Mouse (Mus musculus): ENCODE measurements around the gene Fhl3. TPM values are rescaled to one million over a fixed set of nuclear protein-coding genes. Genes with fewer than 3 reads are reported as not detected.
"Not testable (repeated sequence)": the region's sequence is repeated elsewhere in the genome, so short reads cannot be mapped to it uniquely, and the experiment has no call there.

Fhl3 gene
- polyA plus RNA-seq, 1 experiment from 2014 or later: 6.8 TPM

DNA sequence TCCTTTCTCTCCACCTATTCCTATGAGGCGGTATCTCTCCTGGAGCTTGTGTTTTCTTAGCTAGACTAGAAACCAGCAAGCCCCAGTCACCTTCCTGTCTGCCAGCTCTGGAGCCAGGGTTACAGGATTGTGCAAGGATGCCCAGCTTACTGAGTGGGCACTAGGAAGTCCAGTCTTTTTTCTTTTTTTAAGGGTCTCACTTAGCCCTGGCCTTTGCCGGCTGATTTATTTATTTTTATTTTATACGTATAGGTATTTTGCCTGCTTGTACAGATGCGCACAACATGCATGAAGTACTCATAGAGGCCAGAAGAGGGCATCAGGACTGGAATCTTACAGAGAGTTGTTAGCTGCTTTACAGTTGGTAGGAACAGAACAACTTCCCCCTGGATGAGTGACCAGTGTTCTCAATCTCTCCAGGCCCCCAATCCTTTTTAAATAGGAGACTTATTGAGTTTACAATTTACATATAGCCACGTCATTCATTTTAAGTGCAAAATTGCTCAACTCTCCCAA is 10.3 kb downstream of the Fhl3 start:
- 3% methylated on average over 5 of the region's 5 CpGs for WGBS
- no peak overlapping the region for H3K9ac ChIP-seq (ENCODE audit: low read length)
- H3K27me3 ChIP-seq (ENCODE audit: control insufficient read depth, insufficient read depth, low read length): no peaks in the 10 kb centered on the region
- peaks cover 12 to 31% of the 10 kb centered on the region in 2 experiments for H3K4me1 ChIP-seq (ENCODE audit: control insufficient read depth in 2 of 2, insufficient read depth in 2 of 2, low read length in 2 of 2)
- ATAC-seq (ENCODE audit: insufficient number of reproducible peaks, insufficient read depth, low FRiP score, low read depth): no peak
- H3K36me3 ChIP-seq (ENCODE audit: control insufficient read depth, insufficient read depth, low read length): peaks cover 20% of the 10 kb centered on the region
- H3K4me2 ChIP-seq (ENCODE audit: low read length): 0 out of 2 replicates have a peak overlapping the region, but pooled peaks have one; percentile 7
- no peak overlapping the region for H3K27ac ChIP-seq (replicated peaks in 1 of 2; ENCODE audit: control insufficient read depth in 1 of 2, insufficient read depth in 1 of 2, low read depth in 2 of 2, low read length in 2 of 2)
- no peak overlapping the region for H3K4me3 ChIP-seq (ENCODE audit: control insufficient read depth in 1 of 2, insufficient read depth in 1 of 2, low read depth in 1 of 2, low read length in 2 of 2)
- no peaks in the 10 kb centered on the region for H3K9me3 ChIP-seq (ENCODE audit: control insufficient read depth, low read length)

DNA sequence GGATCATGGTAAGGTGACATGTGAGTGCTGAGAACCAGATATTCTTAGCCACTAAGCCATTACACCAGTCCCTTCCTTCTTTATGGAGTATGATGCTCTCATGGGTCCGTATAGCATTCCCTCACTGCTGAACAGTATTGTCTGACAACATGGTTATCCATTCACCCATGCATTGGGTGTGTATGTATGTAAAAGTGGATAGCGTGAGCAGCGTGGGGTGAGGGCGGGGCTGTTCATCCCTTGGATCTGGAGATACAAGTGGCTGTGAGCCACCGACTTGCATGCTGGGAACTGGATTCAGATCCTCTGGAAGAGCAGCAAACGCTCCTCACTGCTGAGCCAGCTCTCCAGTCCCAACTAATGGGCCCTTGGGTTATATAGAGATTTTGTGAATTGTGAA is 12.1 kb downstream of the Fhl3 start:
- no peak for ATAC-seq (ENCODE audit: insufficient number of reproducible peaks, insufficient read depth, low FRiP score, low read depth)

DNA sequence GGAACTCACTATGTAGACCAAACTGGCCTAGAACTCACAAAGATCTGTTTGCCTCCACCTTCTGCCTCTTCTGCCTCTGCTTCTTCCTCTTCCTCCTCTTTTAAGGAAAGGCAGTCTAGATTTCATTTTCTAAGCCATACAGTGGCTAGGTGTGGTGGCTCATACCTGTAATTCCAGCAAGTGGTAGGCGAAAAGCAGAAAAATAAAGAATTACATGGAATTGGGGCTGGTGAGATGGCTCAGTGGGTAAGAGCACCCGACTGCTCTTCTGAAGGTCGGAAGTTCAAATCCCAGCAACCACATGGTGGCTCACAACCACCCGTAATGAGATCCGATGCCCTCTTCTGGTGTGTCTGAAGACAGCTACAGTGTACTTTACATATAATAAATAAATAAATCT is 13.3 kb downstream of the Fhl3 start:
- not testable (repeated sequence) for H3K4me2 ChIP-seq (ENCODE audit: low read length); ATAC-seq (ENCODE audit: insufficient number of reproducible peaks, insufficient read depth, low FRiP score, low read depth); H3K9ac ChIP-seq (ENCODE audit: low read length); H3K9me3 ChIP-seq (ENCODE audit: control insufficient read depth, low read length); H3K27ac ChIP-seq (replicated peaks in 1 of 2; ENCODE audit: control insufficient read depth in 1 of 2, insufficient read depth in 1 of 2, low read depth in 2 of 2, low read length in 2 of 2); H3K27me3 ChIP-seq (ENCODE audit: control insufficient read depth, insufficient read depth, low read length); H3K4me3 ChIP-seq (ENCODE audit: control insufficient read depth in 1 of 2, insufficient read depth in 1 of 2, low read depth in 1 of 2, low read length in 2 of 2)
- Histone ChIP-seq H3K36me3 (ENCODE audit: control insufficient read depth, insufficient read depth, low read length) (peaks cover 34% of the 10 kb centered on the region), H3K4me1 (ENCODE audit: control insufficient read depth in 2 of 2, insufficient read depth in 2 of 2, low read length in 2 of 2) (peaks cover 9 to 31% of the 10 kb centered on the region in 2 experiments)
- WGBS: 79% methylated on average over 4 of the region's 5 CpGs

More for the DNA sequence above, 12.1 kb downstream of the Fhl3 start:
- Histone ChIP-seq H3K4me2 (ENCODE audit: low read length) (no peak overlapping the region), H3K9ac (ENCODE audit: low read length) (no peak overlapping the region), H3K9me3 (ENCODE audit: control insufficient read depth, low read length) (no peaks in the 10 kb centered on the region), H3K4me1 (ENCODE audit: control insufficient read depth in 2 of 2, insufficient read depth in 2 of 2, low read length in 2 of 2) (peaks cover 11 to 37% of the 10 kb centered on the region in 2 experiments), H3K27me3 (ENCODE audit: control insufficient read depth, insufficient read depth, low read length) (no peaks in the 10 kb centered on the region), H3K4me3 (ENCODE audit: control insufficient read depth in 1 of 2, insufficient read depth in 1 of 2, low read depth in 1 of 2, low read length in 2 of 2) (no peak overlapping the region), H3K36me3 (ENCODE audit: control insufficient read depth, insufficient read depth, low read length) (peaks cover 22% of the 10 kb centered on the region), H3K27ac (replicated peaks in 1 of 2; ENCODE audit: control insufficient read depth in 1 of 2, insufficient read depth in 1 of 2, low read depth in 2 of 2, low read length in 2 of 2) (no peak overlapping the region)
- 80% methylated on average over 6 of the region's 6 CpGs for WGBS

DNA sequence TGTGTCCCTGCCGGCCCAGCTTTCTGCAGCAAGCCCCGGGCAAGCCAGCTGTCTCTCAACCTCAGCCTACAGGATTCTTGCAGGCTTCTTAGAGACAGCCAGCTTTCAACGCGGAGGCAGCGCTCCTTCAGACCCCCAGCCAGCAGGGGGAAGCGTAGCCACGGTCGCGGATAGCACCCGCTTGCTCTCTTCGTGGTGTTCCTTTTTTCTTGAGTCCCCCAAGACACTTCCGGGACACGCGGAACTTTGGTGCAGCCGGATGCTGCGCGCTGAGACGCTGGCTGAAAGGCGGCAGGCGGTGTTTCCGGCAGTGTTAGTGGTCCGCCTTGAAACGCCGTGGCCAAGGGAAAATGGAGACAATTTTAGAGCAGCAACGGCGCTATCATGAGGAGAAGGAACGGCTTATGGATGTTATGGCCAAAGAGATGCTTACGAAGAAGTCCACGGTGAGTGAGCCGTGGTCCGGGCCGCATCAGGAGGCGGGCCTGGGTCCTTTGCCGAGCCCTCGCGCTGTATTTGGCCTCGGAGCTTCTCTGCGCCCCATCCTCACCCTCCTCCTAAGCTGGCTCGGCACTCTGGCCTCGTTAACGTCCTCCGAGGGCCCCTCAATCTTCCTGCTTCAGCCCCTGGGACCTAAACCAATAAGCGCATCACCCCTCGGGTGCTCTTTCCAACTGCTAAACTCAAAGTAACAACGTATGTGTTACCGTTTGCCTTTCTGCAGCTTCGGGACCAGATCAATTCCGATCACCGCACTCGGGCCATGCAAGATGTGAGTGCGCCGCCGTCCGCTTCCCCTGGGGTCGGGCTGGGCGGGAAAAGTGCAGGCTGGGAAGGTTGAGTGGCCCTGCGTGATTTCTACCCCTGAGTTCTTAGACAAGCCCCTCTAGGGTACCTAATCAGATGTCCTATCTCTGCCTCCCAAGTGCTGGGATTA is 14.3 kb downstream of the Fhl3 start, which contains the start of gene Sf3a3:
Gene Sf3a3, plus strand, starts transcription at position 232 of the 937 bp plus-strand sequence.
- peak within 1 kb of the TSS; percentile 37 to 49 for H3K27ac ChIP-seq (replicated peaks in 1 of 2; ENCODE audit: control insufficient read depth in 1 of 2, insufficient read depth in 1 of 2, low read depth in 2 of 2, low read length in 2 of 2)
- under 1% methylated on average over 57 of the region's 57 CpGs for WGBS
- H3K27me3 ChIP-seq (ENCODE audit: control insufficient read depth, insufficient read depth, low read length): no peaks in the 10 kb centered on the region
- peak; percentile 83 for ATAC-seq (ENCODE audit: insufficient number of reproducible peaks, insufficient read depth, low FRiP score, low read depth)
- H3K4me2 ChIP-seq (ENCODE audit: low read length): peak within 1 kb of the TSS; percentile 93
- H3K4me1 ChIP-seq (ENCODE audit: control insufficient read depth in 2 of 2, insufficient read depth in 2 of 2, low read length in 2 of 2): peaks cover 4 to 22% of the 10 kb centered on the region in 2 experiments
- peak within 1 kb of the TSS; percentile 91 for H3K9ac ChIP-seq (ENCODE audit: low read length)
- peak within 1 kb of the TSS; percentile 80 to 92 for H3K4me3 ChIP-seq (ENCODE audit: control insufficient read depth in 1 of 2, insufficient read depth in 1 of 2, low read depth in 1 of 2, low read length in 2 of 2)
- H3K36me3 ChIP-seq (ENCODE audit: control insufficient read depth, insufficient read depth, low read length): peaks cover 43% of the 10 kb centered on the region
- H3K9me3 ChIP-seq (ENCODE audit: control insufficient read depth, low read length): no peaks in the 10 kb centered on the region

DNA sequence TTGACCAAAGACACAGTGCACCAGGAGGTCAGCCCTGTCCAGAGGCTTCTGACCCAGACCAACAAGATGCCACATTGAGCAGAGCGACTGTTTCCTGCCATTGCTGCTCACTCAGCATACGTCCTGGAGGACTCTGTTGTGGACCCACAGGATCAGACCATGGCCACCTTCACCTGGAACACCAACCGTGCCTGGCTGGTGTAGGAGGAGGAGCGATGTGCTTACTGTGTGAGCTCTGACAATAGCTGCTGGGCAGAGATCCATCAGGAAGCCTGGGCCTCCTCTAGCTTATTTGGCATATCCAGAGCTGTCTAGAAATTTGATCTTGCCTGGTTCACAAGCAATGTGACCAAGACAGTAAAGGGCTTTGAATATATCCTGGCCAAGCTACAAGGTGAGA is 18.6 kb downstream of the Fhl3 start:
- Histone ChIP-seq H3K36me3 (ENCODE audit: control insufficient read depth, insufficient read depth, low read length) (peaks cover 86% of the 10 kb centered on the region), H3K9me3 (ENCODE audit: control insufficient read depth, low read length) (no peaks in the 10 kb centered on the region), H3K9ac (ENCODE audit: low read length) (no peak overlapping the region), H3K4me3 (ENCODE audit: control insufficient read depth in 1 of 2, insufficient read depth in 1 of 2, low read depth in 1 of 2, low read length in 2 of 2) (no peak overlapping the region), H3K4me1 (ENCODE audit: control insufficient read depth in 2 of 2, insufficient read depth in 2 of 2, low read length in 2 of 2) (peaks cover 2 to 12% of the 10 kb centered on the region in 2 experiments), H3K4me2 (ENCODE audit: low read length) (no peak overlapping the region), H3K27me3 (ENCODE audit: control insufficient read depth, insufficient read depth, low read length) (no peaks in the 10 kb centered on the region), H3K27ac (replicated peaks in 1 of 2; ENCODE audit: control insufficient read depth in 1 of 2, insufficient read depth in 1 of 2, low read depth in 2 of 2, low read length in 2 of 2) (no peak overlapping the region)
- ATAC-seq (ENCODE audit: insufficient number of reproducible peaks, insufficient read depth, low FRiP score, low read depth): no peak
- WGBS: 93% methylated on average over 4 of the region's 4 CpGs

DNA sequence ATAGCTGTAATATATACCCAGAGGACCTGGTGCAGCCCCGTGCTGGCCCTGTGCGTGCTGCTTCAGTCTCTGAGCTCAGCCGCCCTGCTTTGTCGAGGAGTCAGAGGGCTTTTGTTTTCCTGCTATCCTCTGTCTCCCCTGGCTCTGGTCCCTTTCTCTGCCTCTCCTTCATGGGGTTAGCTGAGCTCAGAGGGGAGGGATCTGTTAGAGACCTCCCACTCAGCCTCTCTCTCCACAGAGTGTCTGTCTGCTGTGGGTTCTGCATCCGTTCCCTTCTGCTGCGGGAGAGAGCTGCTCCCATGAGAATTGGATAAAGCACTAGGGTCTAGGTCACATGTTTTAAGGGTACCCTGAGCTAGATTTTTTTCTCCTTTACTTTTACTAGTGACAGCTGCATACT is 25.6 kb downstream of the Fhl3 start:
- H3K27ac ChIP-seq (replicated peaks in 1 of 2; ENCODE audit: control insufficient read depth in 1 of 2, insufficient read depth in 1 of 2, low read depth in 2 of 2, low read length in 2 of 2): no peak overlapping the region
- WGBS: 89% methylated on average over 6 of the region's 6 CpGs
- ATAC-seq (ENCODE audit: insufficient number of reproducible peaks, insufficient read depth, low FRiP score, low read depth): no peak
- no peaks in the 10 kb centered on the region for H3K9me3 ChIP-seq (ENCODE audit: control insufficient read depth, low read length)
- H3K4me1 ChIP-seq (ENCODE audit: control insufficient read depth in 2 of 2, insufficient read depth in 2 of 2, low read length in 2 of 2): no peaks in the 10 kb centered on the region
- peaks cover 100% of the 10 kb centered on the region for H3K36me3 ChIP-seq (ENCODE audit: control insufficient read depth, insufficient read depth, low read length)
- no peaks in the 10 kb centered on the region for H3K27me3 ChIP-seq (ENCODE audit: control insufficient read depth, insufficient read depth, low read length)
- H3K4me3 ChIP-seq (ENCODE audit: control insufficient read depth in 1 of 2, insufficient read depth in 1 of 2, low read depth in 1 of 2, low read length in 2 of 2): no peak overlapping the region
- H3K9ac ChIP-seq (ENCODE audit: low read length): no peak overlapping the region
- no peak overlapping the region for H3K4me2 ChIP-seq (ENCODE audit: low read length)

DNA sequence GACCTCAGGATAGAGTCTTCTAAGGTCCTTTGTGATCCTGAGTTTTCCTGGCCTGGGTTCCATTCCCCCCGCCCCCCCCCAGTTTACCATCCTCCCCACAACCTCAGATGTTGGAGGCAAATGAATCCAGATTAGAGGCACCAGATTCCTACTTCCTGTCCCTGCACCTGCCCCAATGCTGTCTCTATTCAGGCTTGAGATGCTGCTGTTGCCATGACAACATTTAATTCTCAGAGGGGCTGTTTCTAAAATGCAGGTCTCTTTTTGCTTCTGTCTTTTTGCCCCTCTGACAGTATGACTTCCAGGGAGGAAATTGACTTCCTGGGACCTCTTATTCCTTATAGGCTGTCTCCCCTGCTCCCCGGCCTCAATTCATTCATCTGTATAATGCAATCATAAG is 36.5 kb downstream of the Fhl3 start:
- no peaks in the 10 kb centered on the region for H3K9me3 ChIP-seq (ENCODE audit: control insufficient read depth, low read length)
- ATAC-seq (ENCODE audit: insufficient number of reproducible peaks, insufficient read depth, low FRiP score, low read depth): no peak
- H3K9ac ChIP-seq (ENCODE audit: low read length): no peak overlapping the region
- no peak overlapping the region for H3K27ac ChIP-seq (replicated peaks in 1 of 2; ENCODE audit: control insufficient read depth in 1 of 2, insufficient read depth in 1 of 2, low read depth in 2 of 2, low read length in 2 of 2)
- no peaks in the 10 kb centered on the region for H3K27me3 ChIP-seq (ENCODE audit: control insufficient read depth, insufficient read depth, low read length)
- H3K36me3 ChIP-seq (ENCODE audit: control insufficient read depth, insufficient read depth, low read length): peaks cover 23% of the 10 kb centered on the region
- H3K4me3 ChIP-seq (ENCODE audit: control insufficient read depth in 1 of 2, insufficient read depth in 1 of 2, low read depth in 1 of 2, low read length in 2 of 2): no peak overlapping the region
- H3K4me1 ChIP-seq (ENCODE audit: control insufficient read depth in 2 of 2, insufficient read depth in 2 of 2, low read length in 2 of 2): peaks cover under 1 to 4% of the 10 kb centered on the region in 2 experiments; a peak in 3 of 4 replicates
- H3K4me2 ChIP-seq (ENCODE audit: low read length): no peak overlapping the region
- 80% methylated on average over 2 of the region's 2 CpGs for WGBS

Data from heart, embryonic 14.5 days (tissue).